ENCODE assay signal across 20 mouse cellular contexts in genomic region chr19:47519163-47519893, GRCm38 (mm10). TPM values are rescaled to one million over a fixed set of nuclear protein-coding genes. Genes with fewer than 3 reads are reported as not detected.
DNase-seq lines count a peak whose midpoint lies in the region; ATAC-seq and TF ChIP-seq lines count a peak whose summit lies in the region.
"Had no signal": no experiment of that assay in that cellular context is flagged by ENCODE, and none has a peak within 500 bp of the region (broad histone marks: within the 10 kb centered on the region; RNA-seq: fewer than 3 reads in every experiment).

No protein-coding gene starts in this region.

- TF ChIP-seq CTCF in MEL (IDR thresholded peaks at IDR 0.05 in 2 of 3, conservative IDR thresholded peaks at IDR 0.05 in 1 of 3; ENCODE audit: control insufficient read depth in 1 of 3, insufficient read depth in 1 of 3, low read depth in 2 of 3, low read length in 3 of 3, poor library complexity in 1 of 3, severe bottlenecking in 1 of 3) = no peak
- no peak for TF ChIP-seq CTCF in liver, embryonic 14.5 days (IDR thresholded peaks at IDR 0.05; ENCODE audit: low read depth)

- no peaks in the 10 kb centered on the region; the same call in 1 of the 2 replicates for H3K79me2 ChIP-seq in MEL (ENCODE audit: control insufficient read depth, insufficient read depth, low read length, poor library complexity)

- TF ChIP-seq POLR2A in MEL (IDR thresholded peaks at IDR 0.05; ENCODE audit: control insufficient read depth in 1 of 2, insufficient read depth in 1 of 2, low read depth in 1 of 2, low read length in 2 of 2, poor library complexity in 1 of 2) = no peak; a peak in 1 of 4 replicates

- peak; percentile 66 for DNase-seq in MEL (ENCODE audit: low read depth, low spot score)
- DNase-seq in liver, embryonic 14.5 days (ENCODE audit: low read depth in 3 of 3, low spot score in 3 of 3) = no peak
- no peak for DNase-seq in embryo, embryonic 9.5 days (ENCODE audit: extremely low spot score)
- DNase-seq in layer of hippocampus, postnatal 36 days = no peak
- no peak for DNase-seq in left cerebral cortex, postnatal 25 days (ENCODE audit: low spot score in 2 of 2)
- DNase-seq: adrenal gland, postnatal 25 days; cerebellum, adult 11-12 months; cerebellum, postnatal 36 days; kidney, postnatal 4 days had no signal

- peak overlapping the region; percentile 77 for H3K9ac ChIP-seq in MEL (ENCODE audit: control insufficient read depth, low read depth, low read length, poor library complexity, severe bottlenecking)
- peak overlapping the region; percentile 39 for H3K9ac ChIP-seq in liver, embryonic 14.5 days (replicated peaks)
- H3K9ac ChIP-seq: forebrain, embryonic 15.5 days; heart, embryonic 12.5 days; hindbrain, embryonic 14.5 days; limb, embryonic 15.5 days; midbrain, embryonic 15.5 days had no signal

- peak in 1 of 2 experiments; percentile 56; a peak in 2 of 4 replicates for TF ChIP-seq EP300 in MEL (IDR thresholded peaks at IDR 0.05; ENCODE audit: low read depth in 1 of 2, low read length in 2 of 2)
- TF ChIP-seq EP300 in liver, embryonic 14.5 days (IDR thresholded peaks at IDR 0.05; ENCODE audit: low read depth) = no peak

- H3K27me3 ChIP-seq in MEL (ENCODE audit: control insufficient read depth in 1 of 2, insufficient read depth in 2 of 2, low read length in 2 of 2) = no peaks in the 10 kb centered on the region
- no peaks in the 10 kb centered on the region for H3K27me3 ChIP-seq in liver, embryonic 14.5 days (ENCODE audit: control insufficient read depth, insufficient read depth, low read length)
- H3K27me3 ChIP-seq: forebrain, embryonic 15.5 days; heart, embryonic 12.5 days; limb, embryonic 15.5 days; midbrain, embryonic 15.5 days had no signal

- peak; percentile 52 for ATAC-seq in erythroblast, adult 5-6 weeks (replicated peaks; ENCODE audit: low FRiP score, poor library complexity, severe bottlenecking)
- ATAC-seq in liver, embryonic 14.5 days (ENCODE audit: insufficient read depth) = peak; percentile 16; the same call in 1 of the 2 replicates
- peak; percentile 53 for ATAC-seq in megakaryocyte-erythroid progenitor cell, adult 5-6 weeks (replicated peaks; ENCODE audit: low FRiP score, low TSS enrichment, poor library complexity, severe bottlenecking)
- ATAC-seq: activated CD4-positive, CD25-positive, alpha-beta regulatory T cell, adult 4 months; forebrain, embryonic 15.5 days; lung, postnatal 0 days; midbrain, embryonic 15.5 days had no signal

- WGBS in liver, embryonic 14.5 days (ENCODE audit: insufficient replicate concordance) = 41% methylated on average over 8 of the region's 8 CpGs

- H3K4me1 ChIP-seq in MEL (ENCODE audit: control insufficient read depth in 1 of 2, insufficient read depth in 2 of 2, low read length in 2 of 2) = peaks cover 7 to 19% of the 10 kb centered on the region in 2 experiments
- peaks cover 25 to 33% of the 10 kb centered on the region in 2 experiments for H3K4me1 ChIP-seq in liver, embryonic 14.5 days (replicated peaks; ENCODE audit: control insufficient read depth in 2 of 2, insufficient read depth in 2 of 2, low read length in 1 of 2)
- H3K4me1 ChIP-seq: forebrain, embryonic 15.5 days; limb, embryonic 15.5 days; midbrain, embryonic 15.5 days had no signal

- H3K4me3 ChIP-seq in MEL (ENCODE audit: control insufficient read depth in 1 of 2, insufficient read depth in 1 of 2, low read depth in 2 of 2, low read length in 2 of 2) = peak overlapping the region; percentile 56 to 69
- H3K4me3 ChIP-seq in liver, embryonic 14.5 days (ENCODE audit: insufficient read depth in 1 of 2, low read depth in 2 of 2, low read length in 2 of 2) = peak overlapping the region; percentile 37 to 40; a peak in 3 of 4 replicates
- H3K4me3 ChIP-seq: embryonic facial prominence, embryonic 10.5 days; forebrain, embryonic 15.5 days; heart, embryonic 12.5 days; limb, embryonic 15.5 days; midbrain, embryonic 15.5 days had no signal

- TF ChIP-seq RAD21 in MEL (IDR thresholded peaks at IDR 0.05; ENCODE audit: low read depth, low read length) = no peak

- intact Hi-C loops in left cerebral cortex, postnatal 25 days (cut with DNase I) = no loop called here

- peak overlapping the region; percentile 74 for H3K4me2 ChIP-seq in liver, embryonic 14.5 days (ENCODE audit: low read depth)
- H3K4me2 ChIP-seq: forebrain, embryonic 15.5 days; heart, embryonic 12.5 days; hindbrain, embryonic 14.5 days; limb, embryonic 15.5 days; midbrain, embryonic 15.5 days had no signal

- peaks cover 0 to 14% of the 10 kb centered on the region in 2 experiments; a peak in 2 of 4 replicates for H3K36me3 ChIP-seq in MEL (ENCODE audit: control insufficient read depth in 1 of 2, insufficient read depth in 2 of 2, low read length in 2 of 2)
- no peaks in the 10 kb centered on the region for H3K36me3 ChIP-seq in liver, embryonic 14.5 days (replicated peaks; ENCODE audit: control insufficient read depth, insufficient read depth, low read depth)
- H3K36me3 ChIP-seq: midbrain, embryonic 15.5 days had no signal

- peak overlapping the region; percentile 97 for H3K27ac ChIP-seq in MEL (ENCODE audit: control insufficient read depth, low read depth, low read length)
- H3K27ac ChIP-seq in liver, embryonic 14.5 days = peak overlapping the region; percentile 71
- H3K27ac ChIP-seq: embryonic facial prominence, embryonic 10.5 days; forebrain, embryonic 15.5 days; hindbrain, embryonic 14.5 days; limb, embryonic 15.5 days; midbrain, embryonic 15.5 days; stomach, postnatal 0 days had no signal

- H3K9me3 ChIP-seq in MEL (replicated peaks; ENCODE audit: insufficient read depth, low read length) = no peaks in the 10 kb centered on the region
- H3K9me3 ChIP-seq in liver, embryonic 14.5 days (ENCODE audit: control insufficient read depth, low read length) = no peaks in the 10 kb centered on the region
- H3K9me3 ChIP-seq: embryonic facial prominence, embryonic 10.5 days; forebrain, embryonic 15.5 days; heart, embryonic 12.5 days; limb, embryonic 15.5 days; midbrain, embryonic 15.5 days had no signal

TF ChIP-seq in MEL, 35 proteins besides CTCF, POLR2A, EP300 and RAD21:
- no peak for TF ChIP-seq UBTF (IDR thresholded peaks at IDR 0.05; ENCODE audit: borderline replicate concordance, insufficient read depth, low read depth, low read length)
- no peak for TF ChIP-seq SMC3 (IDR thresholded peaks at IDR 0.05; ENCODE audit: low read depth, low read length)
- TF ChIP-seq E2F4 (IDR thresholded peaks at IDR 0.05; ENCODE audit: borderline replicate concordance, low read depth, low read length) = no peak
- TF ChIP-seq TCF12 (IDR thresholded peaks at IDR 0.05; ENCODE audit: low read depth, low read length) = peak; percentile 7; the same call in 1 of the 2 replicates
- no peak for TF ChIP-seq TAL1 (IDR thresholded peaks at IDR 0.05; ENCODE audit: low read length)
- 0 out of 2 replicates have a peak, but pooled peaks have one; percentile 18 for TF ChIP-seq ETS1 (IDR thresholded peaks at IDR 0.05; ENCODE audit: low read depth, low read length)
- TF ChIP-seq ELF1 (IDR thresholded peaks at IDR 0.05; ENCODE audit: low read depth, low read length) = no peak
- 0 out of 2 replicates have a peak, but pooled peaks have one; percentile 2 for TF ChIP-seq HCFC1 (IDR thresholded peaks at IDR 0.05; ENCODE audit: low read depth, low read length)
- TF ChIP-seq ZNF384 (IDR thresholded peaks at IDR 0.05; ENCODE audit: low read depth, low read length) = peak; percentile 73
- no peak for TF ChIP-seq POLR2AphosphoS5 (IDR thresholded peaks at IDR 0.05; ENCODE audit: borderline replicate concordance, low read depth, low read length)
- TF ChIP-seq GATA1 (IDR thresholded peaks at IDR 0.05; ENCODE audit: low read depth, low read length) = peak; percentile 57
- peak; percentile 35; the same call in 1 of the 2 replicates for TF ChIP-seq TBP (IDR thresholded peaks at IDR 0.05; ENCODE audit: low read depth, low read length)
TF ChIP-seq in MEL: peak in this region for 6.

RNA-seq across cellular contexts. Expression of gene Stn1, which starts 18.0 kb away (rescaled TPM):
- 9.7 and 10.2 TPM in 2 replicates for total RNA-seq in MEL (2012; rRNA removed)
- 10 to 100 TPM in 1 of 2 experiments, not detected in 1; 13.6 TPM for polyA plus RNA-seq in MEL (2012; ENCODE audit: insufficient read depth in 1 of 2, insufficient read length in 2 of 2, low read depth in 1 of 2, low replicate concordance in 2 of 2, missing spikeins in 1 of 2)
- total RNA-seq in erythroblast, adult 5-6 weeks (2015; ENCODE audit: low replicate concordance) = 3.8 TPM in 2 replicates
- total RNA-seq in erythroblast, adult 5-6 weeks (2017; ENCODE audit: low replicate concordance) = 7.1 and 8.2 TPM in 2 replicates
- polyA plus RNA-seq in liver, embryonic 14.5 days (2012; rRNA removed) = 5.8 and 6.4 TPM in 2 replicates
- polyA plus RNA-seq in liver, embryonic 14.5 days (2014; fragmentation: Nextera tagmentation; extraction: Ambion mirVana) = 8.1 and 9.7 TPM in 2 replicates
- 10.3 and 15.3 TPM in 2 replicates for total RNA-seq in megakaryocyte-erythroid progenitor cell, adult 5-6 weeks (2014; fragmentation: Nextera tagmentation)
- 12.3 and 19.9 TPM in 2 replicates for total RNA-seq in megakaryocyte-erythroid progenitor cell, adult 5-6 weeks (2017)
- total RNA-seq in layer of hippocampus, postnatal 36 days (2021) = 10 to 100 TPM; 18.7 to 23.0 TPM
- 10 to 100 TPM; 29.4 to 31.9 TPM for total RNA-seq in left cerebral cortex, postnatal 25 days (2021)

RNA-seq across cellular contexts. Expression of gene Sh3pxd2a, which starts 55.1 kb away (rescaled TPM):
- 3.7 and 3.9 TPM in 2 replicates for total RNA-seq in MEL (2012; rRNA removed)
- 10 to 100 TPM in 1 of 2 experiments, not detected in 1; 11.3 TPM for polyA plus RNA-seq in MEL (2012; ENCODE audit: insufficient read depth in 1 of 2, insufficient read length in 2 of 2, low read depth in 1 of 2, low replicate concordance in 2 of 2, missing spikeins in 1 of 2)
- 0.19 and 1.5 TPM in 2 replicates for total RNA-seq in erythroblast, adult 5-6 weeks (2015; ENCODE audit: low replicate concordance)
- 1.1 and 1.4 TPM in 2 replicates for total RNA-seq in erythroblast, adult 5-6 weeks (2017; ENCODE audit: low replicate concordance)
- polyA plus RNA-seq in liver, embryonic 14.5 days (2012; rRNA removed) = 1.2 and 1.6 TPM in 2 replicates
- 0.50 and 0.67 TPM in 2 replicates for polyA plus RNA-seq in liver, embryonic 14.5 days (2014; fragmentation: Nextera tagmentation; extraction: Ambion mirVana)
- total RNA-seq in megakaryocyte-erythroid progenitor cell, adult 5-6 weeks (2014; fragmentation: Nextera tagmentation) = 0.55 and 0.96 TPM in 2 replicates
- 0.34 and 1.0 TPM in 2 replicates for total RNA-seq in megakaryocyte-erythroid progenitor cell, adult 5-6 weeks (2017)
- 10 to 100 TPM; 32.8 to 38.8 TPM for total RNA-seq in layer of hippocampus, postnatal 36 days (2021)
- total RNA-seq in left cerebral cortex, postnatal 25 days (2021) = 10 to 100 TPM; 33.9 to 35.9 TPM
